Mouse (Mus musculus): ENCODE data around the gene Cachd1. TPM values are rescaled to one million over a fixed set of nuclear protein-coding genes. Genes with fewer than 3 reads are reported as not detected.

Gene Cachd1
- polyA plus RNA-seq, 1 experiment from 2014 or later: 12.2 TPM

DNA sequence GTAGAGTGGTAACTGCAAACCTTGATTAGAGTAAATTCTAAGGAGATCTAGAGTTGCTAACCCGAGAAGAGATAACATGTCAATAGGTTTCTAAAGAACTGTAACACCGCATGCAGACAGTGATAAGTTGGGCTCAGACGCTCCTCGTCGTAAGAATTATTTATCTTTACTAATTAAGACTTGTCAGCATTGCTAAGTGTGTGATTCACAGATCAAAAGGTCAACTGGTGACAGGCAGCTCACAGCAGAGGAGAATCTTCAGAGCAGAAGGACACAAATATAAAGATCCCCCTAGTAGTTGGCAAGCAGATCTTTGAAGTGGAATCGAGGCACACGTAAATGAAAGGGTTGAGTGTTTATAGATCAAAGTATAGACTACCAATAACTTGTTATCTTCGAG, 20.8 kb upstream of the Cachd1 start:
- no peak for TF ChIP-seq CTCF (IDR thresholded peaks at IDR 0.05; ENCODE audit: low read depth)
- H3K36me3 ChIP-seq (ENCODE audit: insufficient read depth, low read length): no peaks in the 10 kb centered on the region
- no peak overlapping the region for H3K4me3 ChIP-seq (replicated peaks; ENCODE audit: low read depth, low read length)
- WGBS: 58% methylated on average over 8 of the region's 8 CpGs
- no peak for ATAC-seq (replicated peaks; ENCODE audit: low FRiP score, low read depth)
- H3K9ac ChIP-seq (ENCODE audit: low read depth, low read length): no peak overlapping the region
- no peak for DNase-seq (ENCODE audit: low spot score)
- H3K27ac ChIP-seq: no peak overlapping the region
- no peak overlapping the region for H3K4me2 ChIP-seq (ENCODE audit: low read length)
- no peaks in the 10 kb centered on the region for H3K9me3 ChIP-seq (replicated peaks; ENCODE audit: low read length)
- no peaks in the 10 kb centered on the region for H3K27me3 ChIP-seq (ENCODE audit: insufficient read depth, low read length)
- no peaks in the 10 kb centered on the region for H3K4me1 ChIP-seq (replicated peaks; ENCODE audit: insufficient read depth, low read length)

DNA sequence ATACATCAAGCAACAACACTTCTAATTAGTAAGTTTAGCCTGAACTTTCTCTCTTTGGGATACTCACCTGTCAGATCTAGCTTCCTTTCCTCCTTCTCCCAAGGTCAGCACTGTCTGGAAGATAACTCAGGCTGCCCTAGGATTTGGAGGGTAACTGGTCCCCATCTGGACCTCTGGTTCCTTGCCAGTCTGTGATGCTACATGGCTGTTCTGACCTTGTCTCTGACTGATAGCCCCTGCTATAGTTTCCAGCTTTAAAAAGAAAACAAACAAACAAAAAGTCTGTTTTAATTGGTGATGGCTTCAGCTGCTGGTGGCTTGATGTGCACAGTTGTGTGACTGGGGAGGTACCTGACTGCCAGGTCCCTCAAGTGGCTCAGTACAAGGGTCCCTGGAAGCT, 20.0 kb upstream of the Cachd1 start:
- no peak for ATAC-seq (replicated peaks; ENCODE audit: low FRiP score, low read depth)
- no peaks in the 10 kb centered on the region for H3K9me3 ChIP-seq (replicated peaks; ENCODE audit: low read length)
- H3K4me2 ChIP-seq (ENCODE audit: low read length): no peak overlapping the region

DNA sequence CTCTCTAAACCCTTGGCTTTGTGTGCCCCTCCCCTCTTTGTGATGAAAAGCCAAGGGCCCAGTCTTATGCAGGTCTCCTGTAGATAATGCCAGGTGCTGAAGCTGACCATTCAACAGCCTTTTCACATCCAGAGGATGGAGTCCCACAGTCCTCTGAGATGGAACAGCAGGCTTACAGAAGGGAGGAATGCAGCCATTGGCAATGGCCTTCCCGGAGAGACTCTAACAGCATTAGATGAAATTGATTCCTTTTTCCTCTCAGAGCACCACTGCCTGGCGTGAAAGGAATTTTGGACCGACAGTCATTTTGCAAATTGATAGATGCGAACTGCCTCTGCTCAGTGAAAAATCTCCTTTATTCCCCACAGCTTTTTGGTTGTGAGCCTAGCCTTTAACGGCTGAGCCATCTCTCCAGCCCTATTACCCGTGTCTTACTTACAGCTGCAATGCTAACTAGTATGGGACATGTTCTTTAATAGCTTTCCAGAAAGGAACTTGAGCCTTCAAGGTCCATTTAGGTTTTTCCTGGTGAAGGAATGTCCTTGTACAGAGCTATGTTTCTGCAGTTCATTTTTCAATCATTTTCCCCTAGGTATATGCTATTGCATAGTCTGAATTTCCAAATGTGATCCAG, 18.1 kb upstream of the Cachd1 start:
- H3K36me3 ChIP-seq (ENCODE audit: insufficient read depth, low read length): no peaks in the 10 kb centered on the region
- 84% methylated on average over 6 of the region's 6 CpGs for WGBS

More for the DNA sequence above, 20.0 kb upstream of the Cachd1 start:
- no peaks in the 10 kb centered on the region for H3K4me1 ChIP-seq (replicated peaks; ENCODE audit: insufficient read depth, low read length)
- no peaks in the 10 kb centered on the region for H3K27me3 ChIP-seq (ENCODE audit: insufficient read depth, low read length)
- no peak for DNase-seq (ENCODE audit: low spot score)
- no peak for TF ChIP-seq CTCF (IDR thresholded peaks at IDR 0.05; ENCODE audit: low read depth)
- no peak overlapping the region for H3K4me3 ChIP-seq (replicated peaks; ENCODE audit: low read depth, low read length)
- no peaks in the 10 kb centered on the region for H3K36me3 ChIP-seq (ENCODE audit: insufficient read depth, low read length)
- no peak overlapping the region for H3K9ac ChIP-seq (ENCODE audit: low read depth, low read length)
- H3K27ac ChIP-seq: no peak overlapping the region

DNA sequence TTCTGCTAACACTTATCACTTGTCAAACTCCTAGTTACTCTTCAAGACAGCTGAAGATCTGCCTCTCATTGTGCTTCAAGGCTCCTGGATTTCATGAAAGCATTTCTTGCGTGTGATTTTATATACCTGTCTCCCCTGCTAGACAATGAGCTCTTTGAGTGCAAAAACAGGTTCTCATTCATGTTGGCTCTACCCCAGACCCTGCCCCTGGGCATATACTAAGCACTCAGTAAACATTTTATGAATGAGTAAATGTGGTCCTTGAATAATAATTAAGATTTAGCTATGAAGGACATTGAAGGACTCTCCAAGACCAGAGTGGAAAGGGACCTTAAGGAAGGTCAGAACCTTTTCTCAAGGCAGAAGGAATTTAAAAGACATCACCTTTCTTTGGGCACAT, 16.9 kb upstream of the Cachd1 start:
- no peaks in the 10 kb centered on the region for H3K27me3 ChIP-seq (ENCODE audit: insufficient read depth, low read length)
- no peak overlapping the region for H3K27ac ChIP-seq
- H3K4me2 ChIP-seq (ENCODE audit: low read length): no peak overlapping the region
- TF ChIP-seq CTCF (IDR thresholded peaks at IDR 0.05; ENCODE audit: low read depth): no peak
- no peak overlapping the region for H3K4me3 ChIP-seq (replicated peaks; ENCODE audit: low read depth, low read length)
- ATAC-seq (replicated peaks; ENCODE audit: low FRiP score, low read depth) (no peak), DNase-seq (ENCODE audit: low spot score) (no peak)
- no peaks in the 10 kb centered on the region for H3K36me3 ChIP-seq (ENCODE audit: insufficient read depth, low read length)
- no peak overlapping the region for H3K9ac ChIP-seq (ENCODE audit: low read depth, low read length)
- WGBS: 74% methylated on average over 1 of the region's 1 CpGs
- no peaks in the 10 kb centered on the region for H3K4me1 ChIP-seq (replicated peaks; ENCODE audit: insufficient read depth, low read length)
- H3K9me3 ChIP-seq (replicated peaks; ENCODE audit: low read length): no peaks in the 10 kb centered on the region

More for the DNA sequence above, 18.1 kb upstream of the Cachd1 start:
- H3K4me3 ChIP-seq (replicated peaks; ENCODE audit: low read depth, low read length): no peak overlapping the region
- no peak overlapping the region for H3K9ac ChIP-seq (ENCODE audit: low read depth, low read length)
- no peaks in the 10 kb centered on the region for H3K4me1 ChIP-seq (replicated peaks; ENCODE audit: insufficient read depth, low read length)
- no peak for TF ChIP-seq CTCF (IDR thresholded peaks at IDR 0.05; ENCODE audit: low read depth)
- no peaks in the 10 kb centered on the region for H3K27me3 ChIP-seq (ENCODE audit: insufficient read depth, low read length)
- H3K4me2 ChIP-seq (ENCODE audit: low read length): no peak overlapping the region
- no peak for DNase-seq (ENCODE audit: low spot score)
- no peak for ATAC-seq (replicated peaks; ENCODE audit: low FRiP score, low read depth)
- no peak overlapping the region for H3K27ac ChIP-seq
- H3K9me3 ChIP-seq (replicated peaks; ENCODE audit: low read length): no peaks in the 10 kb centered on the region

DNA sequence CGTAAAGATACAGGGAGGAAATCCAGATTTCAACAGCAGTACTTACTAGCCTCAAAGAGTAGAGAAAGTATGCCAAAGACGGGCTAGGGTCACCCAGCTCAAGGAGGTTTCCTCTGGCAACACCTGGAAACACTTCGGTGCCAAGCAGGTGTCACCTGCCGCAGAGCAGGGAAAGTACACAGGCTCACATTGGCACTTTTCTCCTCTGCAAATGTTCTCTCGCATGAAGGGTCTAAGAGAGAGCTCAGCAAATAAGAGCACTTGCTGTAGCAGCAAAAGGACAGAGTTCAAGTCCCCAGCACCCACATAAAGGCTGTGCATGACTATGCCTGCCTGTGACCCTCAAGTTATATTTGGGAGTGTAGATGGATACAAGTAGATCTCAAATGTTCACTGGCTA, 16.1 kb upstream of the Cachd1 start:
- no peak for DNase-seq (ENCODE audit: low spot score)
- WGBS: 87% methylated on average over 5 of the region's 5 CpGs
- no peaks in the 10 kb centered on the region for H3K27me3 ChIP-seq (ENCODE audit: insufficient read depth, low read length)
- no peak overlapping the region for H3K9ac ChIP-seq (ENCODE audit: low read depth, low read length)
- no peaks in the 10 kb centered on the region for H3K36me3 ChIP-seq (ENCODE audit: insufficient read depth, low read length)
- no peaks in the 10 kb centered on the region for H3K9me3 ChIP-seq (replicated peaks; ENCODE audit: low read length)
- no peak for TF ChIP-seq CTCF (IDR thresholded peaks at IDR 0.05; ENCODE audit: low read depth)
- no peaks in the 10 kb centered on the region for H3K4me1 ChIP-seq (replicated peaks; ENCODE audit: insufficient read depth, low read length)
- no peak overlapping the region for H3K27ac ChIP-seq
- ATAC-seq (replicated peaks; ENCODE audit: low FRiP score, low read depth): no peak
- no peak overlapping the region for H3K4me3 ChIP-seq (replicated peaks; ENCODE audit: low read depth, low read length)
- H3K4me2 ChIP-seq (ENCODE audit: low read length): no peak overlapping the region

DNA sequence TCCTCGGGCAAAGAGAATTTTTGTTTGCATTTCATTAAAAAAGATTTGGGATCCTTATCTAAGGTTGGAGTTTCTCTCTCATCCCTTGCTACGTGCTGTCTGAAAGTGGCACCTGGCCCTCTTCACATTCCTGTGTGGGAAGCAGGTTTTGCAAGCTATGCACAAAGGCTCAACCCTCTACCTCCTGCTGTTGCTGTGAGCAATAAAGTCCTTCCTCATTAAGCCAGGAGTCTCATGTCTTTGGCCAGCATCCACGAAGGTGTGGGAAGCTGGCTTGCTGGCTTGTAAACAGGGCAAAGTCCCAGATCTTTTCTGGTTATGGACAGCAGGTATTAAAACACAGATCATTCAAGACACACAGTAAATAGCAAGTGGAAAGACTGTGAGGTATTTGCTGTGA, 7.9 kb upstream of the Cachd1 start:
- ATAC-seq (replicated peaks; ENCODE audit: low FRiP score, low read depth): peak; percentile 80

More for the DNA sequence above, 7.9 kb upstream of the Cachd1 start:
- H3K4me1 ChIP-seq (replicated peaks; ENCODE audit: insufficient read depth, low read length): no peaks in the 10 kb centered on the region
- no peaks in the 10 kb centered on the region for H3K9me3 ChIP-seq (replicated peaks; ENCODE audit: low read length)
- no peaks in the 10 kb centered on the region for H3K36me3 ChIP-seq (ENCODE audit: insufficient read depth, low read length)
- H3K4me3 ChIP-seq (replicated peaks; ENCODE audit: low read depth, low read length): no peak overlapping the region
- H3K4me2 ChIP-seq (ENCODE audit: low read length): no peak overlapping the region
- no peak for TF ChIP-seq CTCF (IDR thresholded peaks at IDR 0.05; ENCODE audit: low read depth)
- DNase-seq (ENCODE audit: low spot score): no peak
- 29% methylated on average over 3 of the region's 3 CpGs for WGBS
- no peak overlapping the region; the same call in 1 of the 2 replicates for H3K27ac ChIP-seq
- H3K27me3 ChIP-seq (ENCODE audit: insufficient read depth, low read length): no peaks in the 10 kb centered on the region
- H3K9ac ChIP-seq (ENCODE audit: low read depth, low read length): no peak overlapping the region

Data from kidney, postnatal 0 days (tissue).